Mouse (Mus musculus) cerebellum, postnatal 14 days (tissue): Measurements from ENCODE around the gene Cdca5.
"Not testable (repeated sequence)": the region's sequence is repeated elsewhere in the genome, so short reads cannot be mapped to it uniquely, and the experiment has no call there.

ENCODE experiments used
- DNase-seq, 2 experiments: peaks; one replicate each; pipeline ENCODE4 v3.0.0; 2021; ENCODE audit warnings: mixed read lengths in 2 of 2

Gene Cdca5

GRCm38 (mm10) chr19:6084478-6085248, at the start of gene Cdca5, which contains the start of gene Zfpl1:
Gene Cdca5 (plus strand): TSS chr19:6084983.
Gene Zfpl1 (minus strand): TSS chr19:6084956.
- peak; percentile 98 to 99 for DNase-seq

- DNase-seq, result no peak
Measured at GRCm38 (mm10) chr19:6035966-6036585, 48.7 kb upstream of the Cdca5 start.

- DNase-seq, result no peak
Measured at GRCm38 (mm10) chr19:6037695-6038094, 47.1 kb upstream of the Cdca5 start.

- peak in 1 of 2 experiments; percentile 57 for DNase-seq
Measured at GRCm38 (mm10) chr19:6038326-6038725, 46.5 kb upstream of the Cdca5 start.

GRCm38 (mm10) chr19:6040002-6040401, 44.8 kb upstream of the Cdca5 start:
- DNase-seq, result no peak

GRCm38 (mm10) chr19:6042293-6042692, 42.5 kb upstream of the Cdca5 start:
- peak in 1 of 2 experiments; percentile 22 for DNase-seq

GRCm38 (mm10) chr19:6044102-6044501, 40.7 kb upstream of the Cdca5 start:
- not testable (repeated sequence) for DNase-seq

- DNase-seq, result no peak
Measured at GRCm38 (mm10) chr19:6045366-6046293, 39.2 kb upstream of the Cdca5 start.

- peak; percentile 93 to 94 for DNase-seq
Measured at GRCm38 (mm10) chr19:6046294-6047153, 38.3 kb upstream of the Cdca5 start, which contains the start of gene Syvn1. Gene Syvn1 (plus strand): TSS chr19:6046576.

GRCm38 (mm10) chr19:6047154-6047898, 37.5 kb upstream of the Cdca5 start:
- DNase-seq, result no peak

- peak in 1 of 2 experiments; percentile 26 for DNase-seq
Measured at GRCm38 (mm10) chr19:6047899-6048166, 37.0 kb upstream of the Cdca5 start.

GRCm38 (mm10) chr19:6048681-6049410, 35.9 kb upstream of the Cdca5 start:
- DNase-seq, result no peak

GRCm38 (mm10) chr19:6052516-6052915, 32.3 kb upstream of the Cdca5 start:
- no peak for DNase-seq

GRCm38 (mm10) chr19:6054296-6054695, 30.5 kb upstream of the Cdca5 start:
- no peak for DNase-seq

GRCm38 (mm10) chr19:6056696-6057095, 28.1 kb upstream of the Cdca5 start:
- peak in 1 of 2 experiments; percentile 29 for DNase-seq

GRCm38 (mm10) chr19:6057313-6058096, 27.3 kb upstream of the Cdca5 start, which contains the start of the genes Mrpl49 and Fau:
Gene Mrpl49 (minus strand): TSS chr19:6057785.
Gene Fau (plus strand): TSS chr19:6057844.
- peak; percentile 99 to 100 for DNase-seq

GRCm38 (mm10) chr19:6058513-6058912, 26.3 kb upstream of the Cdca5 start:
- peak in 1 of 2 experiments; percentile 26 for DNase-seq

- no peak for DNase-seq
Measured at GRCm38 (mm10) chr19:6058966-6059365, 25.8 kb upstream of the Cdca5 start.

GRCm38 (mm10) chr19:6061021-6061533, 23.7 kb upstream of the Cdca5 start, which contains the start of gene Znhit2:
Gene Znhit2 (plus strand): TSS chr19:6061192.
- DNase-seq, result peak; percentile 89 to 92
